Mouse (Mus musculus) T-helper 1 cell (primary cell): ENCODE data around the gene Spin2e.
"Not testable (repeated sequence)": the region's sequence is repeated elsewhere in the genome, so short reads cannot be mapped to it uniquely, and the experiment has no call there.

Experiments
- in situ Hi-C: fragments of 300-600 bp; cut with MboI, MseI; formaldehyde crosslinking; loops from one replicate; pipeline ENCODE4 v1.15.1; 2025; ENCODE audit warnings: high pct_unique_total_duplicates

Spin2e gene

GRCm38 (mm10) chrX:31618820-31619219 lies at the start of gene Spin2e:
Spin2e (minus strand) TSS chrX:31618920.
- in situ Hi-C loops: loop anchor here (10.0 to 25.0 kb wide), 3 partner anchors 382 to 1443 kb away; no protein-coding TSS in a partner anchor

- in situ Hi-C loops: not testable (repeated sequence)
Measured at GRCm38 (mm10) chrX:31574183-31574582, 44.5 kb downstream of the Spin2e start, which contains the start of gene Gm21883. Gm21883 (minus strand) TSS chrX:31574283.
